In genomic region chr10:62863563-62863962, GRCm38 (mm10) we compare ENCODE assay signal across 9 mouse cellular contexts. TPM values are rescaled to one million over a fixed set of nuclear protein-coding genes. Genes with fewer than 3 reads are reported as not detected.
A peak's percentile ranks its signal among the peaks of the same experiment; 100 is the strongest.
DNase-seq lines count a peak whose midpoint lies in the region; ATAC-seq and TF ChIP-seq lines count a peak whose summit lies in the region.
"Had no signal": no experiment of that assay in that cellular context is flagged by ENCODE, and none has a peak within 500 bp of the region (broad histone marks: within the 10 kb centered on the region; RNA-seq: fewer than 3 reads in every experiment).

No protein-coding gene starts in this region.

- TF ChIP-seq POLR2A in cortical plate, adult 2 months (IDR thresholded peaks at IDR 0.05; ENCODE audit: extremely low read depth, insufficient read depth, low read length) = no peak

- 0 out of 2 replicates have a peak overlapping the region, but pooled peaks have one; percentile 1 for H3K9ac ChIP-seq in heart, embryonic 15.5 days
- peak overlapping the region; percentile 73 for H3K9ac ChIP-seq in hindbrain, embryonic 13.5 days
- peak overlapping the region; percentile 51; the same call in 1 of the 2 replicates for H3K9ac ChIP-seq in midbrain, postnatal 0 days (replicated peaks; ENCODE audit: low read length, poor library complexity, severe bottlenecking)
- H3K9ac ChIP-seq: liver, embryonic 15.5 days had no signal

- H3K27ac ChIP-seq in heart, embryonic 15.5 days = peak overlapping the region; percentile 44
- H3K27ac ChIP-seq in cortical plate, adult 2 months (ENCODE audit: insufficient read depth, low read length) = no peak overlapping the region
- peak overlapping the region; percentile 76 for H3K27ac ChIP-seq in hindbrain, embryonic 13.5 days
- H3K27ac ChIP-seq in midbrain, postnatal 0 days (ENCODE audit: low read depth, low read length) = peak overlapping the region; percentile 47; the same call in 1 of the 2 replicates
- H3K27ac ChIP-seq: liver, embryonic 15.5 days had no signal

- no peak for TF ChIP-seq CTCF in cortical plate, adult 2 months (IDR thresholded peaks at IDR 0.05; ENCODE audit: extremely low read depth, insufficient read depth, low read length)
- TF ChIP-seq CTCF in midbrain, postnatal 0 days (IDR thresholded peaks at IDR 0.05) = no peak

- no peak for DNase-seq in heart, postnatal 4 days
- DNase-seq in midbrain, postnatal 0 days (ENCODE audit: low spot score) = no peak
- DNase-seq in layer of hippocampus, postnatal 10 days (ENCODE audit: low spot score in 2 of 2) = no peak
- no peak for DNase-seq in gastrocnemius, postnatal 14 days
- DNase-seq in ovary, postnatal 36 days (ENCODE audit: low spot score) = no peak

- intact Hi-C loops in gastrocnemius, postnatal 14 days (cut with DNase I; ENCODE audit: low total_unique reads) = no loop called here

- H3K27me3 ChIP-seq in heart, embryonic 15.5 days = no peaks in the 10 kb centered on the region
- H3K27me3 ChIP-seq in hindbrain, embryonic 13.5 days = no peaks in the 10 kb centered on the region
- no peaks in the 10 kb centered on the region for H3K27me3 ChIP-seq in midbrain, postnatal 0 days (ENCODE audit: insufficient read depth, low read length)

- no peaks in the 10 kb centered on the region for H3K9me3 ChIP-seq in heart, embryonic 15.5 days (replicated peaks)
- no peaks in the 10 kb centered on the region for H3K9me3 ChIP-seq in hindbrain, embryonic 13.5 days
- no peaks in the 10 kb centered on the region for H3K9me3 ChIP-seq in midbrain, postnatal 0 days (ENCODE audit: low read length)
- H3K9me3 ChIP-seq: liver, embryonic 15.5 days had no signal

- ATAC-seq in heart, embryonic 15.5 days (replicated peaks; ENCODE audit: insufficient number of reproducible peaks, insufficient read depth, low FRiP score, low read depth) = no peak
- ATAC-seq in hindbrain, embryonic 13.5 days (ENCODE audit: low FRiP score) = no peak
- no peak for ATAC-seq in midbrain, postnatal 0 days (ENCODE audit: low FRiP score)

- no peaks in the 10 kb centered on the region for H3K36me3 ChIP-seq in heart, embryonic 15.5 days
- peaks cover 12% of the 10 kb centered on the region for H3K36me3 ChIP-seq in hindbrain, embryonic 13.5 days
- H3K36me3 ChIP-seq in midbrain, postnatal 0 days (ENCODE audit: insufficient read depth, low read length) = no peaks in the 10 kb centered on the region
- H3K36me3 ChIP-seq: liver, embryonic 15.5 days had no signal

- H3K4me3 ChIP-seq in heart, embryonic 15.5 days = peak overlapping the region; percentile 58
- H3K4me3 ChIP-seq in cortical plate, adult 2 months (ENCODE audit: insufficient read depth, low read length) = peak overlapping the region; percentile 36
- peak overlapping the region; percentile 58 for H3K4me3 ChIP-seq in hindbrain, embryonic 13.5 days
- H3K4me3 ChIP-seq in midbrain, postnatal 0 days (ENCODE audit: low read depth, low read length) = peak overlapping the region; percentile 57
- H3K4me3 ChIP-seq: liver, embryonic 15.5 days had no signal

- peaks cover 23% of the 10 kb centered on the region for H3K4me1 ChIP-seq in heart, embryonic 15.5 days (replicated peaks)
- H3K4me1 ChIP-seq in cortical plate, adult 2 months (ENCODE audit: control insufficient read depth, insufficient read depth, low read length) = no peaks in the 10 kb centered on the region; the same call in 1 of the 2 replicates
- H3K4me1 ChIP-seq in hindbrain, embryonic 13.5 days (replicated peaks) = peaks cover 43% of the 10 kb centered on the region
- peaks cover 12% of the 10 kb centered on the region; the same call in 1 of the 2 replicates for H3K4me1 ChIP-seq in midbrain, postnatal 0 days (ENCODE audit: insufficient read depth, low read length)

- peak overlapping the region; percentile 83 for H3K4me2 ChIP-seq in heart, embryonic 15.5 days
- H3K4me2 ChIP-seq in hindbrain, embryonic 13.5 days = peak overlapping the region; percentile 69
- H3K4me2 ChIP-seq in midbrain, postnatal 0 days (ENCODE audit: low read depth, low read length, poor library complexity, severe bottlenecking) = peak overlapping the region; percentile 85
- H3K4me2 ChIP-seq: liver, embryonic 15.5 days had no signal

- WGBS in heart, embryonic 15.5 days = 57% methylated on average over 3 of the region's 3 CpGs
- 66% methylated on average over 3 of the region's 3 CpGs for WGBS in hindbrain, embryonic 13.5 days
- WGBS in midbrain, postnatal 0 days = 37% methylated on average over 3 of the region's 3 CpGs

RNA-seq across cellular contexts. Expression of gene Tet1, which starts 45.2 kb away (rescaled TPM):
- polyA plus RNA-seq in heart, embryonic 15.5 days (2015; fragmentation: Nextera tagmentation; extraction: Ambion mirVana) = 25.6 and 26.9 TPM in 2 replicates
- total RNA-seq in heart, postnatal 4 days (2021) = 10 to 100 TPM; 27.9 to 29.6 TPM
- 3.0 and 3.2 TPM in 2 replicates for polyA plus RNA-seq in cortical plate, adult 2 months (2012; rRNA removed)
- 35.1 and 35.8 TPM in 2 replicates for polyA plus RNA-seq in hindbrain, embryonic 13.5 days (2015; fragmentation: Nextera tagmentation; extraction: Ambion mirVana)
- total RNA-seq in midbrain, postnatal 0 days (2014; rRNA removed) = 29.0 and 40.5 TPM in 2 replicates
- 31.1 and 34.9 TPM in 2 replicates for polyA plus RNA-seq in midbrain, postnatal 0 days (2015; fragmentation: Nextera tagmentation; extraction: Ambion mirVana)
- 10 to 100 TPM; 54.0 to 56.4 TPM for total RNA-seq in layer of hippocampus, postnatal 10 days (2021)
- 10 to 100 TPM in 1 of 2 experiments, 1 to 10 TPM in 1; 7.4 to 11.4 TPM for total RNA-seq in gastrocnemius, postnatal 14 days (2021)

RNA-seq across cellular contexts. Expression of gene Slc25a16, which starts 56.9 kb away (rescaled TPM):
- 12.0 and 13.1 TPM in 2 replicates for polyA plus RNA-seq in heart, embryonic 15.5 days (2015; fragmentation: Nextera tagmentation; extraction: Ambion mirVana)
- 10 to 100 TPM; 24.6 to 26.9 TPM for total RNA-seq in heart, postnatal 4 days (2021)
- 35.3 and 36.5 TPM in 2 replicates for polyA plus RNA-seq in cortical plate, adult 2 months (2012; rRNA removed)
- 13.9 and 14.5 TPM in 2 replicates for polyA plus RNA-seq in hindbrain, embryonic 13.5 days (2015; fragmentation: Nextera tagmentation; extraction: Ambion mirVana)
- 19.0 and 23.0 TPM in 2 replicates for total RNA-seq in midbrain, postnatal 0 days (2014; rRNA removed)
- 12.3 and 13.7 TPM in 2 replicates for polyA plus RNA-seq in midbrain, postnatal 0 days (2015; fragmentation: Nextera tagmentation; extraction: Ambion mirVana)
- 10 to 100 TPM; 37.2 to 37.9 TPM for total RNA-seq in layer of hippocampus, postnatal 10 days (2021)
- total RNA-seq in gastrocnemius, postnatal 14 days (2021) = 10 to 100 TPM; 18.5 to 19.8 TPM

Comparison
In these comparisons a context has a peak if more than half of its experiments do, and no peak if none do; other contexts are left out.
1. H3K9ac ChIP-seq: peak in every context shown above with its lines; median percentile 73 in hindbrain, embryonic 13.5 days; 51 in midbrain, postnatal 0 days; 1 in heart, embryonic 15.5 days.